10 mouse cellular contexts compared by ENCODE assay signal in the genomic region with DNA sequence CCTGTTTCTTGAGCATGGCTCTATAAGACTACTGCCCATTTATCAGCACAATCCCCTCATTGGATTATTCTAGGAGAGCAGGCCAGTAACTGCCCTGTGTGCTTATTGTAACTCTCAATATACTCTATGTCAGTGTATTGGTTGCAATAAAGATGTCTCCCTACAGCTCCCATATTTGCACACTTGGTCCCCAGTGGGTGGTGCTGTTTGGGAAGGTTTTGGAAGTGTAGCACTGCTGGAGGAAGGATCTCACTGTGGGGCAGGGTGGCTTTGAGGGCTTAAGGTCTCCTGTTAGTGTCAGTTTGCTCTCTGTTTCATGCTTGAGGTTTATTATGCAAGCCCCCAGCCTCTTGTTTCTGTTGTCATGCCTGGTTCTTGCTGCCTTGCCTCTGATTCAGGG. TPM values are rescaled to one million over a fixed set of nuclear protein-coding genes. Genes with fewer than 3 reads are reported as not detected.
DNase-seq lines count a peak whose midpoint lies in the region; ATAC-seq and TF ChIP-seq lines count a peak whose summit lies in the region.
"Had no signal": no experiment of that assay in that cellular context is flagged by ENCODE, and none has a peak within 500 bp of the region (broad histone marks: within the 10 kb centered on the region; RNA-seq: fewer than 3 reads in every experiment).

No protein-coding gene starts in this region.

- H3K36me3 ChIP-seq in hindbrain, postnatal 0 days (ENCODE audit: insufficient read depth, low read length): no peaks in the 10 kb centered on the region
- no peaks in the 10 kb centered on the region for H3K36me3 ChIP-seq in hindbrain, embryonic 12.5 days
- H3K36me3 ChIP-seq: stomach, embryonic 15.5 days had no signal

- no peak for ATAC-seq in hindbrain, postnatal 0 days
- no peak for ATAC-seq in hindbrain, embryonic 12.5 days (ENCODE audit: low FRiP score)

- H3K4me2 ChIP-seq in hindbrain, postnatal 0 days (ENCODE audit: low read depth, low read length): no peak overlapping the region
- H3K4me2 ChIP-seq in hindbrain, embryonic 12.5 days (replicated peaks): no peak overlapping the region
- H3K4me2 ChIP-seq: stomach, embryonic 15.5 days had no signal

- no peaks in the 10 kb centered on the region for H3K9me3 ChIP-seq in hindbrain, postnatal 0 days (ENCODE audit: low read length)
- H3K9me3 ChIP-seq in hindbrain, embryonic 12.5 days (replicated peaks): no peaks in the 10 kb centered on the region
- H3K9me3 ChIP-seq: stomach, embryonic 15.5 days had no signal

- H3K4me3 ChIP-seq in hindbrain, postnatal 0 days (ENCODE audit: low read length): no peak overlapping the region
- H3K4me3 ChIP-seq in hindbrain, embryonic 12.5 days: no peak overlapping the region
- H3K4me3 ChIP-seq: stomach, embryonic 15.5 days had no signal

- peak; percentile 12; the same call in 1 of the 2 replicates for TF ChIP-seq CTCF in hindbrain, postnatal 0 days (IDR thresholded peaks at IDR 0.05; ENCODE audit: low read depth)

- H3K27me3 ChIP-seq in hindbrain, postnatal 0 days (ENCODE audit: insufficient read depth, low read length): no peaks in the 10 kb centered on the region
- H3K27me3 ChIP-seq in hindbrain, embryonic 12.5 days: no peaks in the 10 kb centered on the region
- H3K27me3 ChIP-seq: stomach, embryonic 15.5 days had no signal

- DNase-seq in hindbrain, postnatal 0 days (ENCODE audit: low spot score): no peak
- DNase-seq in B cell, adult 2 months: peak; percentile 18 to 36
- peak; percentile 8 for DNase-seq in adrenal gland, postnatal 25 days
- DNase-seq in lung, postnatal 10 days: peak; percentile 34
- DNase-seq in urinary bladder, postnatal 25 days (ENCODE audit: low spot score): no peak
- DNase-seq in urinary bladder, adult 18-20 months (ENCODE audit: low spot score in 2 of 2): no peak
- DNase-seq: cerebellum, adult 9-11 months had no signal

- H3K9ac ChIP-seq in hindbrain, postnatal 0 days (replicated peaks; ENCODE audit: low read length): no peak overlapping the region
- no peak overlapping the region for H3K9ac ChIP-seq in hindbrain, embryonic 12.5 days
- H3K9ac ChIP-seq: stomach, embryonic 15.5 days had no signal

- no peaks in the 10 kb centered on the region for H3K4me1 ChIP-seq in hindbrain, postnatal 0 days (ENCODE audit: insufficient read depth, low read length)
- H3K4me1 ChIP-seq in hindbrain, embryonic 12.5 days: peaks cover 13% of the 10 kb centered on the region

- H3K27ac ChIP-seq in hindbrain, postnatal 0 days: no peak overlapping the region
- H3K27ac ChIP-seq in hindbrain, embryonic 12.5 days: no peak overlapping the region
- H3K27ac ChIP-seq: macrophage; stomach, embryonic 15.5 days had no signal

RNA-seq across cellular contexts. Expression of a gene that starts 44.9 kb away (rescaled TPM):
- 123 and 126 TPM in 2 replicates for total RNA-seq in hindbrain, postnatal 0 days (2014; rRNA removed)
- polyA plus RNA-seq in hindbrain, postnatal 0 days (2015; fragmentation: Nextera tagmentation; extraction: Ambion mirVana): 102 and 105 TPM in 2 replicates
- polyA plus RNA-seq in hindbrain, embryonic 12.5 days (2016; fragmentation: Nextera tagmentation; extraction: Ambion mirVana): 39.9 and 43.1 TPM in 2 replicates
- total RNA-seq in adrenal gland, postnatal 25 days (2021): 28.8 and 32.8 TPM in 2 replicates

RNA-seq across cellular contexts. Expression of a gene that starts 52.2 kb away (rescaled TPM):
- 43.5 and 45.8 TPM in 2 replicates for total RNA-seq in hindbrain, postnatal 0 days (2014; rRNA removed)
- polyA plus RNA-seq in hindbrain, postnatal 0 days (2015; fragmentation: Nextera tagmentation; extraction: Ambion mirVana): 11.8 and 13.6 TPM in 2 replicates
- polyA plus RNA-seq in hindbrain, embryonic 12.5 days (2016; fragmentation: Nextera tagmentation; extraction: Ambion mirVana): 6.5 and 8.3 TPM in 2 replicates
- total RNA-seq in adrenal gland, postnatal 25 days (2021): 34.0 and 41.7 TPM in 2 replicates

Comparison
In these comparisons a context has a peak if more than half of its experiments do, and no peak if none do; other contexts are left out.
1. DNase-seq: peak in B cell, adult 2 months (2 of 2), adrenal gland, postnatal 25 days (single experiment) and lung, postnatal 10 days (single experiment); none in hindbrain, postnatal 0 days (single experiment), urinary bladder, postnatal 25 days (single experiment) and urinary bladder, adult 18-20 months (0 of 2).